ENCODE assay signal across 10 mouse cellular contexts in the genomic region with DNA sequence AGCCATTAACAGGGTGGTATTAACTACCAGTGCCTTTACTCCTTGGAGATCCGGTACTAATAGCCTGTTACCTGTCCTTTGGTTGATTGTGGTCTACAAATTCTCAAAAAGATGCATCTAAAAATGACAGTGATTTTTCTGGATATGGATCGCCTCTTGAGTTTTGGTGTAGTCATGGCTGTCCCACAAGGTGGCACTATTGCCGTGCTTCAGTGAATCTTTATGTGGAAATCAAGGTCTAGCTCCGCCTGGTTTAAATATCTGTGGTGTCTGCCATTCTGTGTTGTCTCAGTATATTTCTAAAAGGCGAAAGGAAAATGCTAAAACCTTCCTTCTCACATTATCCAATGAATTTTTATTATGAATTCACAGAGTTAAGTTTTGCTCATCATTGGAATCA.
DNase-seq lines count a peak whose midpoint lies in the region; TF ChIP-seq lines count a peak whose summit lies in the region.
"Had no signal": no experiment of that assay in that cellular context is flagged by ENCODE, and none has a peak within 500 bp of the region (broad histone marks: within the 10 kb centered on the region; RNA-seq: fewer than 3 reads in every experiment).

No protein-coding gene starts in this region.

- TF ChIP-seq POLR2A in lung, adult 2 months (IDR thresholded peaks at IDR 0.05; ENCODE audit: borderline replicate concordance, extremely low read depth, low read depth, low read length), result no peak

- H3K27me3 ChIP-seq in heart, embryonic 10.5 days (ENCODE audit: insufficient read depth, poor library complexity, severe bottlenecking), result no peaks in the 10 kb centered on the region
- H3K27me3 ChIP-seq in E14TG2a.4 (ENCODE audit: insufficient read depth, low read length), result no peaks in the 10 kb centered on the region
- H3K27me3 ChIP-seq: hindbrain, embryonic 15.5 days; neural tube, embryonic 12.5 days had no signal

- no peaks in the 10 kb centered on the region for H3K9me3 ChIP-seq in heart, embryonic 10.5 days
- H3K9me3 ChIP-seq in E14TG2a.4 (ENCODE audit: low read length), result no peaks in the 10 kb centered on the region
- H3K9me3 ChIP-seq: hindbrain, embryonic 15.5 days; neural tube, embryonic 12.5 days had no signal

- TF ChIP-seq CTCF in E14TG2a.4 (conservative IDR thresholded peaks at IDR 0.05; ENCODE audit: low read length), result peak; percentile 48
- peak; percentile 47 for TF ChIP-seq CTCF in lung, adult 2 months (IDR thresholded peaks at IDR 0.05; ENCODE audit: insufficient read depth, low read length)

- H3K4me1 ChIP-seq in heart, embryonic 10.5 days, result peaks cover 26% of the 10 kb centered on the region
- peaks cover 51% of the 10 kb centered on the region for H3K4me1 ChIP-seq in E14TG2a.4 (replicated peaks; ENCODE audit: low read depth, low read length)
- no peaks in the 10 kb centered on the region; the same call in 1 of the 2 replicates for H3K4me1 ChIP-seq in lung, adult 2 months (ENCODE audit: control insufficient read depth, insufficient read depth, low read length)

- H3K4me3 ChIP-seq in heart, embryonic 10.5 days, result no peak overlapping the region
- no peak overlapping the region for H3K4me3 ChIP-seq in E14TG2a.4 (replicated peaks; ENCODE audit: low read length)
- H3K4me3 ChIP-seq in lung, adult 2 months (replicated peaks; ENCODE audit: extremely low read depth, low read depth, low read length), result no peak overlapping the region
- H3K4me3 ChIP-seq: hindbrain, embryonic 15.5 days; neural tube, embryonic 12.5 days had no signal

- no peak for DNase-seq in heart, embryonic 10.5 days (ENCODE audit: low spot score)
- no peak for DNase-seq in heart, adult 11 months
- DNase-seq in cerebellum, adult 11 months, result peak; percentile 43
- peak; percentile 62 to 63 for DNase-seq in heart, postnatal 36 days
- no peak for DNase-seq in lung, adult 2 months
- DNase-seq in thymus, postnatal 25 days, result peak; percentile 45
- DNase-seq in spleen, postnatal 36 days (ENCODE audit: low spot score in 2 of 2), result no peak

- peak overlapping the region; percentile 52; the same call in 1 of the 2 replicates for H3K27ac ChIP-seq in heart, embryonic 10.5 days
- H3K27ac ChIP-seq: hindbrain, embryonic 15.5 days; neural tube, embryonic 12.5 days had no signal

- 35% methylated on average over 5 of the region's 5 CpGs for WGBS in heart, embryonic 10.5 days
- 33% methylated on average over 5 of the region's 5 CpGs for WGBS in lung, adult 2 months

- intact Hi-C loops in heart, postnatal 36 days (cut with DNase I), result loop anchor here (1.0 to 5.0 kb wide), 4 partner anchors 37 to 211 kb away; no protein-coding TSS in a partner anchor

- no peaks in the 10 kb centered on the region for H3K36me3 ChIP-seq in heart, embryonic 10.5 days
- H3K36me3 ChIP-seq in E14TG2a.4 (ENCODE audit: insufficient read depth, low read length), result no peaks in the 10 kb centered on the region
- H3K36me3 ChIP-seq: hindbrain, embryonic 15.5 days; neural tube, embryonic 12.5 days had no signal

Comparison
In these comparisons a context has a peak if more than half of its experiments do, and no peak if none do; other contexts are left out.
1. DNase-seq: peak in cerebellum, adult 11 months (single experiment), heart, postnatal 36 days (2 of 2) and thymus, postnatal 25 days (single experiment); none in heart, embryonic 10.5 days (single experiment), heart, adult 11 months (single experiment), lung, adult 2 months (single experiment) and spleen, postnatal 36 days (0 of 2).